ENCODE assay signal across 31 mouse cellular contexts in genomic region chr6:92388681-92389080, GRCm38 (mm10).
DNase-seq lines count a peak whose midpoint lies in the region; ATAC-seq and TF ChIP-seq lines count a peak whose summit lies in the region.
"Had no signal": no experiment of that assay in that cellular context is flagged by ENCODE, and none has a peak within 500 bp of the region (broad histone marks: within the 10 kb centered on the region; RNA-seq: fewer than 3 reads in every experiment).

No protein-coding gene starts in this region.

- no peak overlapping the region for H3K4me3 ChIP-seq in lung, embryonic 14.5 days (ENCODE audit: low read depth, low read length)
- H3K4me3 ChIP-seq: embryonic facial prominence, embryonic 10.5 days; embryonic facial prominence, embryonic 15.5 days; forebrain, embryonic 12.5 days; heart, adult 2 months; hindbrain, embryonic 13.5 days; kidney, embryonic 15.5 days; megakaryocyte, embryonic 14.5 days; midbrain, embryonic 13.5 days; neural tube, embryonic 13.5 days had no signal

- H3K4me2 ChIP-seq in lung, embryonic 14.5 days = no peak overlapping the region
- H3K4me2 ChIP-seq: embryonic facial prominence, embryonic 15.5 days; forebrain, embryonic 12.5 days; hindbrain, embryonic 13.5 days; kidney, embryonic 15.5 days; midbrain, embryonic 13.5 days; neural tube, embryonic 13.5 days had no signal

- no peak overlapping the region for H3K9ac ChIP-seq in lung, embryonic 14.5 days
- H3K9ac ChIP-seq: embryonic facial prominence, embryonic 15.5 days; forebrain, embryonic 12.5 days; forebrain, postnatal 0 days; hindbrain, embryonic 13.5 days; kidney, embryonic 15.5 days; liver, embryonic 14.5 days; midbrain, embryonic 13.5 days; neural tube, embryonic 13.5 days had no signal

- intact Hi-C loops in heart, postnatal 10 days (cut with DNase I) = no loop called here

- WGBS in lung, embryonic 14.5 days = 58% methylated on average over 5 of the region's 5 CpGs

- DNase-seq in embryo, embryonic 9.5 days (ENCODE audit: extremely low spot score) = peak; percentile 4
- no peak for DNase-seq in embryo, embryonic 10.5 days (ENCODE audit: low spot score)
- DNase-seq in heart, postnatal 10 days = peak; percentile 23 to 28
- no peak for DNase-seq in heart, postnatal 4 days
- peak; percentile 25 for DNase-seq in lung, embryonic 14.5 days
- no peak for DNase-seq in lung, adult 18-20 months
- DNase-seq in lung, postnatal 36 days = peak; percentile 30
- DNase-seq in cerebellum, adult 8-10 months = no peak
- DNase-seq: adrenal gland, postnatal 10 days; cerebellum, adult 9-10 months; cerebellum, postnatal 36 days; forebrain, postnatal 0 days; gastrocnemius, postnatal 10 days; heart, adult 2 months; heart, postnatal 36 days; kidney, adult 18-20 months; layer of hippocampus, postnatal 36 days; left cerebral cortex, postnatal 4 days; right cerebral cortex, postnatal 4 days; thymus, postnatal 14 days had no signal

- TF ChIP-seq CTCF in lung, embryonic 14.5 days (IDR thresholded peaks at IDR 0.05; ENCODE audit: low read depth) = no peak

- no peaks in the 10 kb centered on the region for H3K36me3 ChIP-seq in lung, embryonic 14.5 days (ENCODE audit: insufficient read depth)
- H3K36me3 ChIP-seq: embryonic facial prominence, embryonic 10.5 days; embryonic facial prominence, embryonic 15.5 days; forebrain, embryonic 12.5 days; G1E; hindbrain, embryonic 13.5 days; kidney, embryonic 15.5 days; midbrain, embryonic 13.5 days had no signal

- H3K27ac ChIP-seq in lung, embryonic 14.5 days (ENCODE audit: low read depth) = 0 out of 2 replicates have a peak overlapping the region, but pooled peaks have one; percentile 24
- H3K27ac ChIP-seq: embryonic facial prominence, embryonic 10.5 days; embryonic facial prominence, embryonic 15.5 days; forebrain, embryonic 12.5 days; heart, adult 2 months; hindbrain, embryonic 13.5 days; kidney, embryonic 15.5 days; liver, embryonic 14.5 days; midbrain, embryonic 13.5 days; neural tube, embryonic 13.5 days had no signal

- ATAC-seq in lung, embryonic 14.5 days (ENCODE audit: insufficient read depth) = no peak
- ATAC-seq: forebrain, postnatal 0 days; midbrain, embryonic 13.5 days; Patski had no signal

- no peaks in the 10 kb centered on the region for H3K27me3 ChIP-seq in lung, embryonic 14.5 days (ENCODE audit: insufficient read depth, low read length)
- H3K27me3 ChIP-seq: embryonic facial prominence, embryonic 15.5 days; forebrain, embryonic 12.5 days; hindbrain, embryonic 13.5 days; kidney, embryonic 15.5 days; megakaryocyte, embryonic 14.5 days; midbrain, embryonic 13.5 days; neural tube, embryonic 13.5 days; Patski had no signal

- peaks cover 4% of the 10 kb centered on the region; the same call in 1 of the 2 replicates for H3K4me1 ChIP-seq in lung, embryonic 14.5 days (ENCODE audit: insufficient read depth)
- H3K4me1 ChIP-seq: embryonic facial prominence, embryonic 15.5 days; forebrain, embryonic 12.5 days; megakaryocyte, embryonic 14.5 days had no signal

- H3K9me3 ChIP-seq in lung, embryonic 14.5 days (ENCODE audit: low read depth, low read length) = no peaks in the 10 kb centered on the region
- H3K9me3 ChIP-seq: embryonic facial prominence, embryonic 10.5 days; embryonic facial prominence, embryonic 15.5 days; forebrain, embryonic 12.5 days; G1E; hindbrain, embryonic 13.5 days; kidney, embryonic 15.5 days; midbrain, embryonic 13.5 days; neural tube, embryonic 13.5 days had no signal

Comparison
In these comparisons a context has a peak if more than half of its experiments do, and no peak if none do; other contexts are left out.
1. DNase-seq: peak in embryo, embryonic 9.5 days (single experiment), heart, postnatal 10 days (2 of 2), lung, embryonic 14.5 days (single experiment) and lung, postnatal 36 days (single experiment); none in embryo, embryonic 10.5 days (single experiment), heart, postnatal 4 days (single experiment), lung, adult 18-20 months (0 of 2) and cerebellum, adult 8-10 months (single experiment).